Mouse (Mus musculus) midbrain, postnatal 0 days (tissue): ENCODE data around the gene Mpl. TPM values are rescaled to one million over a fixed set of nuclear protein-coding genes. Genes with fewer than 3 reads are reported as not detected.

Experiments used
- ATAC-seq: fragments of 200-750 bp; cut with Nextera tagmentation; 2 replicates; pipeline ENCODE4 v1.8.0; 2017; ENCODE audit warnings: moderate number of reproducible peaks, mild to moderate bottlenecking, moderate TSS enrichment, moderate library complexity; ENCODE audit not compliant: low FRiP score
- DNase-seq: peaks from one replicate; pipeline ENCODE4 v3.0.0-alpha.2; 2015; ENCODE audit warnings: low spot score
- H3K27ac ChIP-seq: fragments of 300-500 bp; sonication (generic); 2 replicates; pipeline ENCODE4 v1.5.1; 2014; ENCODE audit warnings: low read depth, mild to moderate bottlenecking, low read length, mixed read lengths
- H3K27me3 ChIP-seq: fragments of 300-500 bp; sonication (generic); 2 replicates; pipeline ENCODE4 v1.6.1; 2014; ENCODE audit warnings: low read length, control low read depth, mixed read lengths; ENCODE audit not compliant: insufficient read depth
- H3K36me3 ChIP-seq: fragments of 300-500 bp; sonication (generic); 2 replicates; pipeline ENCODE4 v1.6.1; 2014; ENCODE audit warnings: low read length, control low read depth, mixed read lengths; ENCODE audit not compliant: insufficient read depth
- H3K4me1 ChIP-seq: fragments of 300-500 bp; sonication (generic); 2 replicates; pipeline ENCODE4 v1.6.1; 2014; ENCODE audit warnings: mild to moderate bottlenecking, control low read depth, antibody characterized with exemption, low read length, mixed read lengths; ENCODE audit not compliant: insufficient read depth
- H3K4me2 ChIP-seq: fragments of 300-500 bp; sonication (generic); 2 replicates; pipeline ENCODE4 v1.6.1; 2014; ENCODE audit warnings: low read depth, mild to moderate bottlenecking, low read length, mixed read lengths; ENCODE audit not compliant: poor library complexity, severe bottlenecking
- H3K4me3 ChIP-seq: fragments of 300-500 bp; sonication (generic); 2 replicates; pipeline ENCODE4 v1.5.1; 2014; ENCODE audit warnings: low read depth, mild to moderate bottlenecking, low read length, moderate library complexity
- H3K9ac ChIP-seq: fragments of 300-500 bp; sonication (generic); replicated peaks from 2 replicates; pipeline ENCODE4 v1.6.1; 2014; ENCODE audit warnings: mild to moderate bottlenecking, low read length, moderate library complexity, mixed read lengths; ENCODE audit not compliant: poor library complexity, severe bottlenecking
- H3K9me3 ChIP-seq: fragments of 300-500 bp; sonication (generic); 2 replicates; pipeline ENCODE4 v1.6.1; 2016; ENCODE audit warnings: low read length, control low read depth
- CTCF ChIP-seq: IDR thresholded peaks from 2 replicates; pipeline ENCODE4 v1.5.1; 2016; ENCODE audit warnings: antibody characterized with exemption, mild to moderate bottlenecking
- WGBS: fragments of 180-500 bp; shearing (Covaris S2); extraction: QIAGEN DNeasy Blood & Tissue Kit; methylation state at CpG from one replicate; pipeline ENCODE4 v1.1.7; 2014; 5-methylcytosine and 5-hydroxymethylcytosine counted together
- polyA plus RNA-seq: library from polyadenylated mRNA; unstranded; fragments of >200 nt; fragmentation: Nextera tagmentation; extraction: Ambion mirVana; gene quantifications from 2 replicates; pipeline ENCODE4 v1.2.1, GENCODE M21; 2015
- total RNA-seq: library from RNA; depleted of rRNA; stranded (reverse); fragments of >200 nt; gene quantifications from 2 replicates; pipeline ENCODE4 v1.2.3, GENCODE M21; 2014

The Mpl gene
- total and polyA plus RNA-seq, 2 experiments from 2014 or later: 0.11 TPM

- Histone ChIP-seq H3K9ac (no peak overlapping the region), H3K27me3 (no peaks in the 10 kb centered on the region), H3K36me3 (peaks cover 17% of the 10 kb centered on the region; the same call in 1 of the 2 replicates), H3K4me3 (no peak overlapping the region), H3K4me1 (0 out of 2 replicates have a peak, but pooled peaks cover 3% of the 10 kb centered on the region), H3K4me2 (no peak overlapping the region), H3K27ac (no peak overlapping the region), H3K9me3 (no peaks in the 10 kb centered on the region)
- DNase-seq (no peak), ATAC-seq (no peak)
- WGBS: 84% methylated on average over 4 of the region's 4 CpGs
- TF ChIP-seq CTCF: no peak
Measured at GRCm38 (mm10) chr4:118424541-118425160, 32.7 kb downstream of the Mpl start.

GRCm38 (mm10) chr4:118421384-118421783 is 35.9 kb downstream of the Mpl start:
- H3K9ac ChIP-seq: no peak overlapping the region
- H3K4me2 ChIP-seq: no peak overlapping the region
- DNase-seq (no peak), ATAC-seq (no peak)
- H3K27ac ChIP-seq: no peak overlapping the region
- H3K36me3 ChIP-seq: peaks cover 44% of the 10 kb centered on the region
- H3K9me3 ChIP-seq: no peaks in the 10 kb centered on the region
- 92% methylated on average over 3 of the region's 3 CpGs for WGBS
- H3K4me1 ChIP-seq: no peaks in the 10 kb centered on the region
- no peak overlapping the region for H3K4me3 ChIP-seq
- no peak for TF ChIP-seq CTCF
- H3K27me3 ChIP-seq: no peaks in the 10 kb centered on the region

- Histone ChIP-seq H3K4me3 (no peak overlapping the region), H3K9me3 (no peaks in the 10 kb centered on the region), H3K4me1 (no peaks in the 10 kb centered on the region), H3K27me3 (no peaks in the 10 kb centered on the region), H3K27ac (no peak overlapping the region), H3K36me3 (peaks cover 81% of the 10 kb centered on the region), H3K4me2 (no peak overlapping the region), H3K9ac (no peak overlapping the region)
- WGBS: 78% methylated on average over 13 of the region's 13 CpGs
- DNase-seq: no peak
- ATAC-seq: 0 out of 2 replicates have a peak, but pooled peaks have one; percentile 38
- no peak for TF ChIP-seq CTCF
Measured at GRCm38 (mm10) chr4:118417112-118417797, 40.1 kb downstream of the Mpl start.

- ATAC-seq: no peak
- no peaks in the 10 kb centered on the region for H3K27me3 ChIP-seq
- H3K4me2 ChIP-seq: no peak overlapping the region
- H3K9me3 ChIP-seq: no peaks in the 10 kb centered on the region
- H3K36me3 ChIP-seq: peaks cover 85% of the 10 kb centered on the region
- no peaks in the 10 kb centered on the region for H3K4me1 ChIP-seq
- H3K27ac ChIP-seq: no peak overlapping the region
- H3K4me3 ChIP-seq: no peak overlapping the region
- no peak for DNase-seq
- H3K9ac ChIP-seq: no peak overlapping the region
- no peak for TF ChIP-seq CTCF
- 97% methylated on average over 5 of the region's 5 CpGs for WGBS
Measured at GRCm38 (mm10) chr4:118416329-118416728, 41.0 kb downstream of the Mpl start.

- Histone ChIP-seq H3K36me3 (peaks cover 82% of the 10 kb centered on the region), H3K4me1 (no peaks in the 10 kb centered on the region), H3K9ac (no peak overlapping the region), H3K4me3 (no peak overlapping the region), H3K9me3 (no peaks in the 10 kb centered on the region), H3K4me2 (no peak overlapping the region), H3K27me3 (no peaks in the 10 kb centered on the region), H3K27ac (no peak overlapping the region)
- DNase-seq (no peak), ATAC-seq (no peak)
- 88% methylated on average over 2 of the region's 2 CpGs for WGBS
- no peak for TF ChIP-seq CTCF
Measured at GRCm38 (mm10) chr4:118415779-118416178, 41.5 kb downstream of the Mpl start.

- Histone ChIP-seq H3K9ac (no peak overlapping the region), H3K36me3 (peaks cover 67% of the 10 kb centered on the region), H3K4me2 (no peak overlapping the region), H3K4me3 (no peak overlapping the region), H3K27ac (no peak overlapping the region), H3K27me3 (no peaks in the 10 kb centered on the region), H3K9me3 (no peaks in the 10 kb centered on the region), H3K4me1 (peaks cover 7% of the 10 kb centered on the region)
- TF ChIP-seq CTCF: no peak
- DNase-seq (no peak), ATAC-seq (no peak)
- 97% methylated on average over 5 of the region's 5 CpGs for WGBS
Measured at GRCm38 (mm10) chr4:118413553-118413952, 43.8 kb downstream of the Mpl start.
